Mouse (Mus musculus): ENCODE data around the gene Gm4175. TPM values are rescaled to one million over a fixed set of nuclear protein-coding genes. Genes with fewer than 3 reads are reported as not detected.

Gm4175 gene
- not detected for total RNA-seq (2023)

DNA sequence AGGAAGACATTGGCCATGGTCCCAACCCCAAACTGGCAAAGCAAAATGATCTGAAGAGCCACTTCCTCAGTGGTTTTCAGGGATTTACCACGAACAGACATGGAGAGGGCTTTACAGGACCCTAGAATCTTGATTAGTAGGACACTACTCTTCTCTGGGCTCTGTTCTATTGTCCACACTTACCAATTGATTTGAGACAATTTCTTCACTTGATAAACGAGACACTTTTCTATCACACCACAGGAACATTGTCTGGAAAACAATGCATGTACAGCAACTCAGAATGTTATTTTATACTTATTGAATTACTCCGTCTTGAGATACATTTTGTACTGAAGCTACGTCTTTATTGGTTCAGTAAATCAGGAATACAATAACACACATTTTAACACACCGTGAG is at the start of gene Gm4175:
Gene Gm4175, minus strand, starts transcription at position 101 of the 400 bp plus-strand sequence.

DNA sequence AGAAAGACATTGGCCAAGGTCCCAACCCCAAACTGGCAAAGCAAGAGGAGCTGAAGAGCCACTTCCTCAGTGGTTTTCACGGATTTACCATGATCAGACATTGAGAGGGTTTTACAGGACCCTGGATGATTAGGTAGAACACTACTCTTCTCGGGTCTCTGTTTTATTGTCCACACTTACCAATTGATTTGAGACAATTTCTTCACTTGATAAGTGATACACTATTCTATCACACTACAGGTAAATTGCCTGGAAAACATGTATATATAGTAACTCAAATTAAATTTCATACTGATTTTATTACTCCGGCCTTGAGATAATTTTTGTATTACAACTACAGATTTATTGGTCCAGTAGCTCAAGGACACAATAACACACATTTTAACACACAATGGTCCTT is 35.4 kb upstream of the Gm4175 start, which contains the start of gene Gm4177:
Gene Gm4177, minus strand, starts transcription at position 101 of the 400 bp plus-strand sequence.

Other genes starting within 250 kb of the Gm4175 start
- gene Vmn1r130, start 249.7 kb downstream of the Gm4175 start, total RNA-seq (2023): not detected
- gene Vmn1r131, start 215.4 kb downstream of the Gm4175 start, total RNA-seq (2023): not detected
- gene Vmn1r132, start 147.4 kb downstream of the Gm4175 start, total RNA-seq (2023): not detected
- not detected for gene Gm4177, start 35.3 kb upstream of the Gm4175 start, total RNA-seq (2023)
- not detected for gene Vmn1r135, start 70.9 kb upstream of the Gm4175 start, total RNA-seq (2023)
- not detected for gene Gm5725, start 82.8 kb upstream of the Gm4175 start, total RNA-seq (2023)
- gene Gm5891, start 159.8 kb upstream of the Gm4175 start, total RNA-seq (2023): not detected
- gene Vmn1r137, start 233.1 kb upstream of the Gm4175 start, total RNA-seq (2023): not detected